Mouse (Mus musculus) yolk sac, embryonic 10.5 days (tissue): ENCODE measurements around the gene Setx.
A peak's percentile ranks its signal among the peaks of the same experiment; 100 is the strongest.
"Not testable (repeated sequence)": the region's sequence is repeated elsewhere in the genome, so short reads cannot be mapped to it uniquely, and the experiment has no call there.

Source experiments
- DNase-seq: peaks from one replicate; pipeline ENCODE4 v3.0.0-alpha.2; 2017; ENCODE audit warnings: low spot score

Setx gene

DNA sequence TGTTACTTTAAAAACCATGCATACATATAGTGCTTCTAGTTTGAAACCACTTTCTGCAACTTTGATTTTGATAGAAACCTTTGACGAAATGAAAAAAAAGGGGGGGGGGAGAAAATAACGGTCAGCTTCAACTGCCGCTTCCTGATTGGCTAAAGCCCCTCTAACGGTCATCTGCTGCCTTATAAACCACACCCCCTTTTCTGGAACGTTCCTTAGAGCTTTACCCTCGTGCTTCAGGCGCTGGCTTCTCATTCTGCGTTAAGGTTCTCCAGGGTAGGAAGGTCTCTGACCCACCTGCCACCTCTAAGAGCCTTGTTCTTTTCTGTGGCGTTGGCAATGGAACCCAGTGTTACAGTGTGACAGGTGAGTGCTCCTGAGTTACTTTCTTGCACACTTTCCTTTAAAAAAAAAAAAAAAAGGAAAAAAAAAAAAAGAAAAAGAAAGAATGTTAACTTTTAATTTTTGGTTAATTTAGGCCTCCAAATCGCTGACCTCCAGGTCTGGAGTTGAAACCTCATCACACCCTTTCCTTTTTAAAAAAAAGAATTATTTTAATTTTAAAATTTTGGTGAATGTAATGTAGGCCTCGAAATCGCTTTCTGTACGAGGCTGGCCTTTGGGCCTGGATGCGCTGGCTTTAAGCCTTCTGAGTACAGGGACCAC is at the start of gene Setx:
Gene Setx (plus strand): TSS at position 275 of the 663 bp plus-strand sequence.
- DNase-seq, result no peak

DNA sequence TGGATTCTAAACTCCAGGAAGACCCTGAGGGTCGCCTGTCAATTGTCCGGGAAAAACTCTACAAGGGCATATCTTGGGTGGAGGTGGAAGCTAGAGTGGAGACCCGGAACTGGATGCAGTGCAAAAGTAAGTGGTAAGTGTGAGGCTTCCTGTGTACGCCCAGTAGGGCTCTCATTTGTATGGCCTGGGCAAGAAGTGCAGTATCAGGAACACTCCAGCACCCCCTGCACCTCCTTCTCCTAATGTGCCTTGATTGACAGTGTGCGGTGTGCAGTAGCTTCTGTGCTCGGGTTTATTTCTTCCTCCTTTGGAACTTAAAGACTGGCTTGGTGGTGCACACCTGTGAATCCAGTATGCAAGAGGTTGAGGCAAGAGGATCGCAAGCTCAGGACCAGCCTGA is 49.3 kb upstream of the Setx start:
- no peak for DNase-seq

DNA sequence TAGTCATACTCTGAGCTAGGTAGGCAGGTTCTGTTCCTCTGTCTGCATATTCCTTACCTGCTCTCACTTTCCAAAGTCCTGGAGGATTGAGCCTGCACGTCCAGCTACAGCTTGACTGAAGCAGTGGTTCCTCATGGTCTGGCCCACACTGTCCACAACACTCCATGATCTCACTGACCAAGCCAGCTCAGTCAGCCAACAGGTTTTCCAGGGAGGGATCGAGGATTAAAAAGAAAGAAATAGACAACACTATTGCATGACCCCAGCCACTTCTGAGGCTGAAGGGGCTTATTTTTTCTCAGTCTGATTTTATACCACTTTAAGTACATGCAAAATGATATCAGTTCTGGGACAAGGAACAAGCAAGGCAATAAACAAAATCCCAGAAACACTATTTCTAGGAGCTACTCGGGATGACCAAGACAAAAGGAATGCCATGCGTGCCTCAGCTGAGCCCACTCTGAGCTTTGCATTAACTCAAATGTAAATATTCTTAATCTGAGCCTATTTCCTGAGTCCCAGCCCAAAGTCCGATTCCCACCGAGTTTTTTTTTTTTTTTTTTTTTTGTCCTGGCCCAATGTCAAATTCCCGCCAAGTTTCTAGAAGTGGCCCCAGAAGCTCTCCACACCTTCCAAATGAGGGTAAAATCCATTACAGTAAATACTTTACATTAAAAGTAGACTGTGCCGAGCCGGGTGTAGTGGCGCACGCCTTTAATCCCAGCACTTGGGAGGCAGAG is 48.5 kb upstream of the Setx start:
- DNase-seq, result peak; percentile 36

DNA sequence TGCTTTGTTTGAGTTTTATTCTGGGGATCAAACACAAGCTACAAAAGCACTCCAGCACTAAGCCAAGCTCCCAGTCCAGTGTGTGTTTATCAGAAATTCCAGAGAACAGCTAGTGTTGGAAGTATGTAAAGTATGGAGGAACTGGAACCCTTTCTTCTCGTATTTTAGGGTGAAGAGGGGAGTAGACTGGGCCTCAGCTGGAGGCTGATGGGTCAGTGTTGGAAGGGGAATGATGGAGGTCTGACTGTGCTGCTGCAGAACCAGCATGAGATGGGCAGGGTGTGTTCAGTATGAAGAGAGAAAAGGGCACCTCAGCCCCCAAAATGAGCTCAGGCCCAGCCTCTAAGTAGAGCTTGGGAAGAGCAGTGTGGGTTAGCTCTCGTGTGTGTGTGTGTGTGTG is 47.8 kb upstream of the Setx start:
- no peak for DNase-seq

DNA sequence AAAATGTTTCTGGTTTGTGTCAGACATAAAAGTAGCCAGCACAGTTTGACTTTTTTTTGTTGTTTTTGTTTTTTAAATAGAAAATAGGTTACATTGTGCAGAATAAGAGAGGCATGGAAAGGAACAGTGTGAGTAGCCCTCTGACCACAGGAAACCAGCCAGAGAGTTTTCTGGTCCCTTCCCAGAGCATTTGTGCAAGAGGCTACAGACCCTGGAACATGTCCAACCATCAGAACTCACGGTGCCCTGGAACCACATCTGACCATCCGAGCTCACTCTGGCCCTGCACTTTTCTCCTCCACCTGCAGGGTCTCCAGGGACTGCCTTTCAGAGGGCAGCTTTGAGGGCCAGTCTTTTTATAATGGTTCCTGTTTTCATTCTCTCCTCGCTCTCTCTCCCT is 42.0 kb upstream of the Setx start:
- no peak for DNase-seq

DNA sequence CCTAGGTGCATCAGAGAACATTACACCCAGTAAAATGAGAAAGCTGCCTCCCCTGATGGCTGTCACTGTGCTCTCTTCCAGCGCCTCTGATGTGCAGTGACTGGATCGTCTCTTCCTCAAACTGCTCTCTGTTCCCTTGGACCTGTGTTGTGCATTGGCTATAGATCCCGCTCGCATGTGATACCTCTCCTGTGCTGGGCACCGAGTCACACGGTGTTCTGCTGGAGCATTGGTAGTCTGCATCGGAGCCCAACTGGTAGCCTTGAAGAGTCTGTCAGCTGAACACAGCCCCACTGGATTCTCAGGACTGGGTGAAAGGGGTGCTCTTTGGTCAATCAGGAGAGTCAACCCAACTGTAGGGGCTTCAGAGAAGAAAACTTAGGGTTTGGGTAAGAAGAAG is 38.0 kb upstream of the Setx start:
- DNase-seq, result no peak

DNA sequence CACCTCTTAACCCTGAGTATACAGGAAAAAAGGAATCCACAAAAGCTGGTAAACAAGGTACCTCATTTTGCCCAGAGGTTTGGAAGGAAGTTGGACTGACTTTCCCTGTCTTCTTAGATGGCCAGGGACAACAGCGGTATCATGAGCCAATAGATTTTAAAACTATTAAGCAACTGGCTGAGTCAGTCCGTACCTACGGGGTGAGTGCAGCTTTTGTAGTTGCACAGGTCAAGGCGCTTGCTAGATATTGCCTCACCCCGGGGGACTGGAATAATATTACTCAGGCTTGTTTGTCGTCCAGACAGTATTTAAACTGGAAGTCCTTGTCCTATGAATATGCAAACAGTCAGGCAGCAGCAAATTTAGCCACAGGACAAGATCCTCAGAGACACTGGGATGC is 34.7 kb upstream of the Setx start:
- DNase-seq, result not testable (repeated sequence)

DNA sequence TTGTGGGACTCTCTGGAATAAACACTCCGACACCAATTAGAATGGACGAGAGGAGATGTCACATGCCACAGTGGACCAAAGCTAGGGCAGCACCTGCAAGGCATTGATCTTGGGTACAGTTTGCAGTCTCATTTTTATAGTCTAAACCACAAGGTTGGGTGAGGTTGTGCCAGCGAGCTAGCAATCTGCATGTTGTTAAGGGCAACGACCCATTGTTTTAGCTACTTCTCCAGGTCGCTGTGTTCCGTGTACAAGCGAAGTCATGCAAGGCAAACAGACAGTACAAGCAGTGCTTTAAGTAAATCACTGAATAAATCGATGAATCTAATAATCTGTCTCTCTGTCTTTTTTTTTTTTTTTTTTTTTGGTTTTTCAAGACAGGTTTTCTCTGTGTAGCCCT is 28.3 kb upstream of the Setx start:
- DNase-seq, result no peak

DNA sequence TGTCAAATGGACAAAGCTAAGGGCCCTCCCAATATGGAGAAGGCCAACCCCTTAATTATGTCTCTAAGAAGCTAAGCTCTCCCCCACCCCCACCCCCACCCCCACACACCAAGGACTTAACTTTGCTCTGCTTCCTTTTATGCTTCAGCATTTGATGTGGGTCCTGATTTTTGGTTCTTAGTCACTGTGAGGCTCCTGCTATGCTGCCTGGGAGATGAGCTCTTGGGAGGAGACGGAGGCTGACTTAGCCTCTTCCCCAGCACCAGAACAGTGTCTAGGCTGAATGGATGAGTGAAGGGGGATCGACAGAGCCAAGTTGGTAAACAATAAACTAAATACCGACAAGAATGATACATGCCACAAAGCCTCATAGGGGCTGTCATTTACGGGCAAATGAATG is 27.2 kb upstream of the Setx start:
- DNase-seq, result no peak

DNA sequence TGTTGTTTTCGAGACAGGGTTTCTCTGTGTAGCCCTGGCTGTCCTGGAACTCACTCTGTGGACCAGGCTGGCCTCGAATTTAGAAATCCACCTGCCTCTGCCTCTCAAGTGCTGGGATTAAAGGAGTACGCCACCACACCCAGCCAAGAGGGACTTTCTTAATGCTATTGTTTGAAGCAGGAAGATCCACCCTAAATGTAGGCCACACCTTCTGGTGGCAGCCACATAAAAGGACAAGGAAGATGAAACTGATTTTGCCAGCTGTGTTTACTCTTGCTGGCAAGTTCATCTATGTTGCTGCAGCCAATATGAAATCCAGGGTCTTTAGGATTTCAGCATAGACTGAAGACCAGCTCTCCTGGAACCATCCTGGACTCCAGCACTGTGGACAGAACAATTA is 26.5 kb upstream of the Setx start:
- no peak for DNase-seq

DNA sequence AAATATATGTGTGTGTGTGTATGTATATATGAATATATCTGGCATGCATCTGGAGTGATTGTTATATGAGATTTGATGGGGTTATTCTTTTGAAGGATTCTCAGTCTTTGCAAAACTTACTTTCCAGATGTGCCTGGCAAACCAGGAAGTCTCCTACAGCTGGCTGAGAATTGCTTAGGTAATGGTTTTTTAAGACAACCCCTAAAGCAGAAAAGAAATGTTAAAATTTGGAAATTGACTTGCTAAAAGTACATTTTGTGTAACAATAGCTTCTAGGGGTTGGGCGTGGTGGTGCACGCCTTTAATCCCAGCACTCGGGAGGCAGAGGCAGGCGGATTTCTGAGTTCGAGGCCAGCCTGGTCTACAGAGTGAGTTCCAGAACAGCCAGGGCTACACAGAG is 26.0 kb upstream of the Setx start:
- DNase-seq, result not testable (repeated sequence)

DNA sequence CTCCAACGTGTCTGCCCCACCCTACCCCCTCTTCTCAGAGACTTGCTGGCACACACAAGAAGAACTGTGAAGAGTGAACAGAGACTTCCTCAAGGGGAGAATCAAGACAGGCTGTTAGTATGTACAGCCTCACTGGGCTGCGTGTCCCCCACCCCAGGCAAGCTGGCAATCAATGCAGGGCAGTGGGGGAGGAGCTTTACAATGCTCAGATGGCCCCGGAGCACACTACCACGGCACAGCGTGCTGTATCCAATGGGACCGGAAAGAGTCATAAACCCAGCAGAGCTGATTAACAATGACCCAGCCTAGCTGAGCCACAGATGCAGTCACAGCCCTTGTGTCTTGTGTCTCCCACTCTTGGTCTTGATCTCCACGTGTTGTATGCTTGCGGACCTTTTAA is 25.2 kb upstream of the Setx start:
- DNase-seq, result no peak

DNA sequence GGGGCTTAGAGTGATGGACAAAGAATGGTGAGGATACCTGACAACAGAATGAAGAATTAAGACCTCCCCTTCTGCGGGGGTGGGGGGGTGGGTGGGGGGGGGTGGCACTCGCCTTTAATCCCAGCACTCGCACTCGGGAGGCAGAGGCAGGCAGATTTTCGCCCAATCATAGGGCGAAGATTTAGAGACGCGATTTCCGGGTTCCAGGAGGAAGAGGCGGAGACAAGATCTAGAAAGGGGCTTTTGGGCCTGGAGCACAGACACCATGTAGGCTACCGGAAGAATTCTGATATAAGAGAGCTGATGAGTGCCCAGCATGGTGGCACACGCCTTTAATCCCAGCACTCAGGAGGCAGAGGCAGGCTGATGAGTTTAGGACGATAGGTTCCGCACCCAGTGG is 24.3 kb upstream of the Setx start:
- DNase-seq, result no peak

DNA sequence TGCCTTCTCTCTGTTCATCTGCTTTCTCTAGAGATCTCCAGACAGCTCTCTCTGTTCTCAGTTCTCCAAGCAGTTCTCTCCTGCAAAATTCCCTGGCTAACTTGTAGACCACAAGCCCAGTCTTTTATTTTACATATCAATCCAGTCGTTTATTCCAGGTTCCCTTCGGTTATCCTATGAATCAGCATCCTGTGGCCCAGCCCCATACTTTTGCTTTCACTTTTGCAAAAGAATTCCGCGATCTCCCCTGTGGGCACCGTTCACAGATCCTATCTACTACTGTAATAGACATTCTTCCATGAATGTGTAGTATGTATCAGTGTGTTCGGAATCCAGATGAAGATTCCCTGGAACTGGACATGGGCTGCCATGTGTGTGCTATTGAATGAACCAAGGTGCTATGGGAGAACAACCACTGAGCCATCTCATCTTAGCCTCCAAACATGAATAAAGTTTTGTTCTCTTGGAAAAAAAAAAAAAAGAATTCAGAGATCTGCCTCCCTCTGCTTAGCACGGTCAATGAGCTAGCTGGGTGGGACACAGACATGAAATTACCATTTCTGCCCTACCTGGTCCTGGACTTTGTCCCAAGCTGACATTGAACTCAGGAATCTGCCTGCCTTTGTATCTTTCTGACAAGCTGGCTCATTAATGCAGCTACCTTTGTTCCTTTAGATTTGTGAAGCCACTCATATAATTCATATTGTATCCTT is 23.0 kb upstream of the Setx start:
- DNase-seq, result no peak

DNA sequence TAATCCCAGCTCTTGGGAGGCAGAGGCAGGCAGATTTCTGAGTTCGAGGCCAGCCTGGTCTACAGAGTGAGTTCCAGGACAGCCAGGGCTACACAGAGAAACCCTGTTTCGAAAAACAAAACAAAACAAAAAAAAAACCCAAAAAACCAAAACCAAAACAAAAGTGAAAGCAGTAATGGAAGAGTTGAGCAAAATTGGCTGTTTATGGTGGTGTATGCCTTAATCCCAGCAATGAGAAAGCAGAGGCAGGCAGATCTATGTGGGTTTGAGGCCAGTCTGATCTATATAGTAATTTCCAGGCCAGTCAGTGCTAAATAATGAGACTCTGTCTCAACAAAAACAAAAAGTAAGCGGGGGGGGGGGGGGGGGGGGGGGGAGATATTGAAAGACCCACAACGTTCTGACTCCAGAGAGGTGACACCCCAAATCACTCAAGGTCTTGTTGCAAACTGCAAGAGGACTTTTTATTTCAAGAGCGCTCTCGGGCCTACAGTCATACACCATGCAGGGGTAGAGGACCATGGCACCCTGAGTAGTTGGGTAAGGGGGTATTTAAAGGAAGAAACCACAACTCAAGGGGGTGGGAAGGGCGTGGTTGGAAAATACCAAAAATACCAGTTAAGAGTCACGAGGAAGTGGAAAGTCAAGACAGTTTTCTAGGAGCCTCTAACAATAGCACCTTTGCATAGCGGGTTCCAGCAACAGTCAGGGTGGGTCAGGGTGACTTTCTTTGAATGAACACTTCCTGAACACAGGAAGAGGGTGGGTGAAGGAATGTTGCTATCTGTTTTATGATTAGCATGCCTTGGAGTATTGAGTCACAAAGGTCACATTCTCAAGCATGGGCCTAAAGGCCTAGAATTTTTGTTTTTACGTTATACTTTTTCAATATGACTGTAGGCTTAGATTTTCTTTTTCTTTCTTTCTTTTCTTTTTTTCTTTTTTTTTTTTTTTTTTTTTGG is 21.3 kb upstream of the Setx start:
- DNase-seq, result not testable (repeated sequence)

DNA sequence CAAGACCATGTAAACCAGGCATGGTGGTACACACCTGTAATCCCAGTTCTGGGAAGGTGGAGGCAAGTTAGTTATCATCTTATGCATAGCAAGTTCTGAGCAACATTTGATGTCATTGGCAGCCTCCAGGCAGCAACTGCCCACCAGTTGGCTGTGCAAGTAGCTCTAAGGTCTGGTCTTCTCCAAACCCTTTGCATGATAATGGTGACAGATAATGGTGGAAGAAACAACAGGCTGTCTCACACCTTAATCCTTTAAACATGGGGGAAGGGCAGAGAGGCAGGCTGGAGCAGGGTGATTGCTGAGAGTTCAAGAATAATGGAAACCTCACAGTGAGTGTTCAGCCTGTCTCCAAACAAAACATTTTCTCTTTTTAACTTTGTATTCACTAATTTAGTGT is 3.0 kb upstream of the Setx start:
- DNase-seq, result no peak

DNA sequence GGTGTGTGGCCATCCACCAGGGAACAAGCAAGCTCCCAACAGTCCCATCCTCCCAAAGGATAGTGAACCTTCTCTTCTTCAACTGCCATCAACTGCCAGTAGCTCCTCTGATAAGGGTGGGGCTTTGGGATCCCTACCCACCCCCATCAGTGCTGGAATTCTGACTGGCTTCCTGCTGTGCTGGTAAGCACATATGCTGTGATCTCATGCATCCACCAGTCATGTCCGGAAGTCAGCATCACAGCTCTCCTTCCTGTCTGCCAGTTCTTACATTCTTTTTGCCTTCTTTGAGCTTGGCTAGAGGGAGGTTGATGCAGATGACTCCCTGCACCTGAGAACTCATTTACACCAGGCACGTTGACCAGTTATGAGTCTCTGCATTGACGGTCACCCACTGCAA is 1.5 kb upstream of the Setx start:
- no peak for DNase-seq

DNA sequence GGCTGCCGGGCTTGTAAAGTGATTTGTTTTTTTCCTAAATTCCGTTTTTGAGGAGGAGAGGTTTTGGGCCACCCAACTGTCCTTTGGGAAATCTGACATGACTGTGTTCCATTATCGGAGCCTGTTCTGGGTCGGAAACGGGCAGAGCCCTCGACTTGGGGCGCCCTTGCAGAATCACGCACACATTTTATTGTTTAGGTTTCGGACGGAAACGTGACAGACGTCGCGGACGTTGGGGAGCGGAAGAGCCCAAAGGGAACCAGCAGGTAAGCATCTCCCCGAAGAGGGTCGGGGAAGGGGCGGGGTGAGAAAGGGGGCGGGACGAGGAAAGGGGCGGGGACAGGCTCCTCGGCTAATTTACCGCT is 572 bp downstream of the Setx start:
- DNase-seq, result no peak

DNA sequence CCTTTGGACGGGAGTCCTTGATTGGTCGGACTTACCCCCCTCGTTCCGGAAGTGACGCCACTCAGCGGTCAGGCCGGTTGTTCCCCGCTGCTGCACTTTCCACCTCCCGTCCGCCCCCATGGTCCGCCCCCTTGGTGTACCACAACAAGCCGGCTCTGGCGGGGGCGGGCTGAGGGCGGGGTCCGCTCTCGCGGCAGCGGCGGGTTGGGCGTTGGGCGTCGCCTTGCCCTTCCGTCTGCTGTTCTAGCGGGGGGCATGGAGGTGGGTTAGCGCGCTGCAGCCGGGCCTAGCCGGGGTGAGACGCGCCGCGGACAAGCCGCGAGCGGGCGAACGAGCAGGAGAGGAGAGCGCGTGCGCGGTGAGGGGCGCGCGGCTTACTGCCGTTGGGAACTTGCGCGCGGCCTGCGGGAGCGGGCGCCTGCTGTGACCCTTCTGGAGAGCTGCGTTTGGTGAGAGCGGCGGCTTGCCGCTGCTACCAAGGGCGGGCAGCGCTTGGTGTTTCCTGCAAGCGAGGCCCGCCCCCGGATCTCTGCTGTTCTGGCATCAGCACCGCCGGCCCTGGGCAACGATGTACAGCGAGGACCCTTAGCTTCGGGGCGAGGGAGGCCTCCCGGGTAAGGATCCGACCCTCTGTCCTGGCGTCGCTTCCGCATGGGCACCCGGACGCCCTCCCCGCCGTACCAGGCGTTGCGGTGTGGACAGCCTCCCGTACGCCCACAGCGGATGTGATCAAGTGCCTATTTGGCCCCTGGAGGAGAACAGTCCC is 1.1 kb downstream of the Setx start:
- DNase-seq, result peak; percentile 100

DNA sequence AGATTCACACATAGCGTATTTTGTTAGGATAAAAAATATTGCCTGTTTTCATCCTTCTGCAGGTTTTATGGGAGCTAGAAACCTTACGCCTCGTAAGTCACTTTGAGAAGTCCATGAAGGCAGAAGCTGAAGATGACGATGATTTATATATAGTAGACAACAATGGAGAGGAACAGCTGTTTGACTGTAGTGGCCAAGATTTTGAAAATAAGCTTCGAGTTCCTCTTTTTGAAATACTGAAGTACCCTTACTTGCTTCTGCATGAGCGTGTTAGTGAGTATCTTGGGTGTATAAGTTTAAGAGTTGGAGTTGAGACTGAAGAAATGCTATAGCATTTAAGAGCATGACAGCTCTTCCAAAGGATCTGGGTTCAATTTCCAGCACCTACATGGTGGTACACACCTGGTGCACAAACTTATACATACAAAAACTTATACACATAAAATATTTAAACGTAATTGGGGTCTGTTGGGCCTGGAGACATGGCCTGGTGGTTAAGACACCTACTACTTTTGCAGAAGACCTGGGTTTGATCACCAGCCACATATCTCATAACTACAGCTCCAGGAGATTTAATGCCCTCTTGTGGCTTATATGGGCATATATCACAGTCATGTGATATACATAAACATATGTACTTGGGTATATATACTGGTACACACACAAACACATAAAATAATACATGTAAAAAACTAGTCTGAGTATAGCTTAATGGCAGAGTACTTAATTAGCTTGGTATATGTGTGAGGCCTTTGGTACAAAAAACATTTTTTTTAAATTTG is 6.3 kb downstream of the Setx start:
- no peak for DNase-seq

DNA sequence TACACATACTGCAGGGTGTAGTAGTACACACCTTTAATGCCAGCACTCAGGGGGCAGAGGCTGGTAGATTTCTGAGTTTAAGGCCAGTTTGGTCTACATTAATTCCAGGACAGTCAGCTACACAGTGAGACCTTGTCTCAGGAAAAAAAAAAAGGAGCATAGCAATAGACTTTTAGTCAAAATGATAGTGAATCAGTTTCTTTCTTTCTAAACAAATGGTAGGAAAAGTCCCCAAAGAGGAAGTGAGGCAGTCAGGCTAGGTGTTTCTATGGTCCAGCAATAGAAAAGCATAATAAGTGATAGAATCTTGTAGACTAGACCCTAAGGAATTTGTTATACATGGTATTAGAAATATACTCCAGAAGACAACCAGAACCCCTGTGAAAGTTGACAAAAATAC is 11.2 kb downstream of the Setx start:
- no peak for DNase-seq
